Mouse (Mus musculus): ENCODE measurements around the gene Gpr143.

DNA sequence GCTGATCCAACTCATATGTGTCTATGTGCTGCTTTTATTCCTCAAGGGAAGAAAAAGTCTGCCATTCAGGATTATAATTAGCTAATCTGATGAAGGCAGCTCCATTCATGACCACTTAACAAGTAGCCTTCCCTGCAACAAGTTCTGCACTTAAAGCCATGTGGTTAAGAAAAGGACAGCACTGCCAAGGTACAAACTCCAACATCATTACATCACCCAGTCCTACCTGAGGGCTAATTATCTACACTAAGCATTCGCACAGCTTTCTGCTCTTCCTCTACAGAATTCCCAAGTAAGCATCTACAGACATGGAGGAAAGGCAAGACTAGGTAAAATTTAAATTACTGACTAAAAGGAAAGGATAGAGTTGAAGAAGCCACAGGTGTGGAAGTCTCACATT is 25.9 kb upstream of the Gpr143 start:
- TF ChIP-seq CHD2 (IDR thresholded peaks at IDR 0.05; ENCODE audit: low read depth, low read length), result no peak
- no peak for TF ChIP-seq ZC3H11A (IDR thresholded peaks at IDR 0.05; ENCODE audit: borderline replicate concordance, low read depth, low read length)

Data from ES-E14 (cell line).